Mouse (Mus musculus) kidney, embryonic 14.5 days (tissue): ENCODE measurements around the gene Pttg1. TPM values are rescaled to one million over a fixed set of nuclear protein-coding genes. Genes with fewer than 3 reads are reported as not detected.

Experiments used
- ATAC-seq: fragments of 200-750 bp; cut with Nextera tagmentation; 2 replicates; pipeline ENCODE4 v1.8.0; 2017; ENCODE audit warnings: moderate number of reproducible peaks, mild to moderate bottlenecking, moderate TSS enrichment, moderate library complexity; ENCODE audit not compliant: low FRiP score, low TSS enrichment
- H3K27ac ChIP-seq: fragments of 300-500 bp; sonication (generic); 2 replicates; pipeline ENCODE4 v1.5.1; 2014; ENCODE audit warnings: low read depth, mild to moderate bottlenecking, low read length, moderate library complexity, mixed read lengths
- H3K27me3 ChIP-seq: fragments of 300-500 bp; sonication (generic); 2 replicates; pipeline ENCODE4 v1.6.1; 2014; ENCODE audit warnings: mild to moderate bottlenecking, low read length; ENCODE audit not compliant: control insufficient read depth, insufficient read depth
- H3K36me3 ChIP-seq: fragments of 300-500 bp; sonication (generic); 2 replicates; pipeline ENCODE4 v1.6.1; 2014; ENCODE audit warnings: low read length, mixed read lengths; ENCODE audit not compliant: control insufficient read depth, insufficient read depth
- H3K4me1 ChIP-seq: fragments of 300-500 bp; sonication (generic); 2 replicates; pipeline ENCODE4 v1.6.1; 2014; ENCODE audit warnings: low read length, mixed read lengths; ENCODE audit not compliant: control insufficient read depth, insufficient read depth
- H3K4me2 ChIP-seq: fragments of 300-500 bp; sonication (generic); replicated peaks from 2 replicates; pipeline ENCODE4 v1.6.1; 2014; ENCODE audit warnings: low read depth, mild to moderate bottlenecking, low read length
- H3K4me3 ChIP-seq: fragments of 300-500 bp; sonication (generic); 2 replicates; pipeline ENCODE4 v1.5.1; 2014; ENCODE audit warnings: mild to moderate bottlenecking, low read length
- H3K9ac ChIP-seq: fragments of 300-500 bp; sonication (generic); 2 replicates; pipeline ENCODE4 v1.6.1; 2014; ENCODE audit warnings: low read depth, mild to moderate bottlenecking, low read length, moderate library complexity
- H3K9me3 ChIP-seq: fragments of 300-500 bp; sonication (generic); 2 replicates; pipeline ENCODE4 v1.6.1; 2016; ENCODE audit warnings: low read length; ENCODE audit not compliant: control insufficient read depth
- WGBS: fragments of 180-500 bp; shearing (Covaris S2); extraction: QIAGEN DNeasy Blood & Tissue Kit; methylation state at CpG from one replicate; pipeline ENCODE4 v1.1.7; 2014; 5-methylcytosine and 5-hydroxymethylcytosine counted together
- polyA plus RNA-seq: library from polyadenylated mRNA; unstranded; fragments of >200 nt; fragmentation: Nextera tagmentation; extraction: Ambion mirVana; gene quantifications from 2 replicates; pipeline ENCODE4 v1.2.1, GENCODE M21; 2014

The Pttg1 gene
- polyA plus RNA-seq, 1 experiment from 2014 or later, result 105 TPM

DNA sequence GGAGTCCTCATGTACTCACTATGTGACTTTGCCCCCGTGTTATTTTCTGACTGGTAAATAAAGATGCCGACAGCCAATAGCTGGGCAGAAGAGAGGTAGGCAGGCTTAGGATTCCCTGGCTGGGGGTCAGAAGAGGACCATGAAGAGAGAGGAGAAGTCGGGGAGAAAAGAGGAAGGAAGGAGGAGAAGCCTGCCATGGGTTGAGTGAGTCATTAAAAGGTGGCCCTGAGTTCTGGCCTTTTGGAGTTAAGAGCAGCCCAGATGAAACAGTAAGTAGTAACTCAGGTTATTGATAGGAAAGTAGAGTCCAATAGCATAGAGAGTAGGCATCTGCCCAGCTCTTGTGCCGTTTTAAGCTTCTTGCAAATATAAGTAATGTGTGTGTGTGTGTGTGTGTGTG is 25.3 kb upstream of the Pttg1 start:
- ATAC-seq, result no peak
- 66% methylated on average over 4 of the region's 4 CpGs for WGBS

DNA sequence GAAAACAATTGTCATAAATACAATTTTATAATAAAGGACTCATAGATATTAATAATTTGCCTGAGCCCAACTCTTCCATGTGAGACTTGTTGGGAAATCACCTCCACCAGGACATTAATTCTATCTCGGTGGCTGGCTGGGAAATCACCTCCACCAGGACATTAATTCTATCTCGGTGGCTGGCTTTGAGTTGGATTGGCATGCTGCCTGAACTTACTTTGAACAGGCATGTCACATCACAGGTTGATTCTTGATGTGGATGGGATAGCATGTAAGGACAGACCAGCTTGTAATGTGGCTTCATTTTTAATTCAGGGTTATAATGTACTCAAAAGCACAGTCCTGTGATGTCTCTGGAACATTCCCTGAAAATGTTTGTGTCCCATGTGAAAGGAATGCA is 23.9 kb upstream of the Pttg1 start:
- no peak overlapping the region for H3K27ac ChIP-seq
- no peaks in the 10 kb centered on the region for H3K4me1 ChIP-seq
- 84% methylated on average over 2 of the region's 2 CpGs for WGBS
- no peak for ATAC-seq
- no peak overlapping the region for H3K4me2 ChIP-seq
- no peak overlapping the region for H3K4me3 ChIP-seq
- H3K27me3 ChIP-seq, result no peaks in the 10 kb centered on the region
- peaks cover 28% of the 10 kb centered on the region for H3K36me3 ChIP-seq
- no peak overlapping the region for H3K9ac ChIP-seq
- H3K9me3 ChIP-seq, result no peaks in the 10 kb centered on the region

More for the DNA sequence above, 25.3 kb upstream of the Pttg1 start:
- H3K9me3 ChIP-seq, result no peaks in the 10 kb centered on the region
- peaks cover 14% of the 10 kb centered on the region for H3K36me3 ChIP-seq
- no peak overlapping the region for H3K27ac ChIP-seq
- no peak overlapping the region for H3K9ac ChIP-seq
- H3K27me3 ChIP-seq, result no peaks in the 10 kb centered on the region
- no peaks in the 10 kb centered on the region for H3K4me1 ChIP-seq
- no peak overlapping the region for H3K4me2 ChIP-seq
- no peak overlapping the region for H3K4me3 ChIP-seq

DNA sequence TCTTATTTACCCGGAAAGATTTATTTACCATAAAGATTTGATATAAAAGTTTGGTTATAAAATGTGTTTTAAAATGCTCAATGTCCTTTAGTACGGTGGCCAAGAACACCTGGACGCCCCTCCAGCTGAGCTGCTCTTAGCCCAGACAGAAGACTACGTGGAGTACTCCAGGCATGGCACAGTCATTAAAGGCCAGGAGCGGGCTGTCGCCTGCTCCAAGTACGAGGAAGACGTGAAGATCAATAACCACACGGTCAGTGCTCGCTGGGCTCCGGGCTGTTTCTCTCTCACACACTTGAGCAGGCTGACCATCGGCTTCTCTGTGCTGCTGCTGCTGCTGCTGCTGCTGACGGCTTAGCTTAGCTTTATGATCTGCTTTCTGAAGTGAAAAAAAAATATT is 17.1 kb upstream of the Pttg1 start:
- Histone ChIP-seq H3K9me3 (no peaks in the 10 kb centered on the region), H3K36me3 (peaks cover 96% of the 10 kb centered on the region), H3K4me1 (no peaks in the 10 kb centered on the region), H3K27ac (no peak overlapping the region), H3K4me2 (no peak overlapping the region), H3K9ac (no peak overlapping the region), H3K4me3 (no peak overlapping the region), H3K27me3 (no peaks in the 10 kb centered on the region)
- ATAC-seq, result no peak
- WGBS, result 93% methylated on average over 13 of the region's 13 CpGs

DNA sequence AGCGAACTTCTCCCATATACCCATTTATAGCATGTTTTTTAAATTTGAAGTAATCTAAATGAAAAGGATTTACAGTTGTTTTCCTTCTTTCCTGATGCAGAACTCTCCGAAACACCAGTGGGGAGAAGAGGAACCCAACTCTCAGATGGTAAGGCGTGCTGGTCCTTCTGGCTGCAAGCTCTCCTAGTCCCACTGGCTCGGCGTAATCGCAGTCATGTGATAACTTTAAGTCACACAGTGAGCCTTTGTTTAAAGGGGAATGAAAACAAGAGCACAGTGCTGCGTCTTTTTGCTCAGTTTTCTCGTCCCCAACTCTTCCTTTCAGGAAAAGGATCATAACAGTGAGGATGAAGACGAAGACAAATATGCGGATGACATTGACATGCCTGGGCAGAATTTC is 15.1 kb upstream of the Pttg1 start:
- WGBS, result 94% methylated on average over 10 of the region's 10 CpGs
- Histone ChIP-seq H3K4me1 (no peaks in the 10 kb centered on the region), H3K4me3 (no peak overlapping the region), H3K9me3 (no peaks in the 10 kb centered on the region), H3K36me3 (peaks cover 91% of the 10 kb centered on the region), H3K4me2 (no peak overlapping the region), H3K27ac (no peak overlapping the region), H3K27me3 (no peaks in the 10 kb centered on the region), H3K9ac (no peak overlapping the region)
- ATAC-seq, result no peak

DNA sequence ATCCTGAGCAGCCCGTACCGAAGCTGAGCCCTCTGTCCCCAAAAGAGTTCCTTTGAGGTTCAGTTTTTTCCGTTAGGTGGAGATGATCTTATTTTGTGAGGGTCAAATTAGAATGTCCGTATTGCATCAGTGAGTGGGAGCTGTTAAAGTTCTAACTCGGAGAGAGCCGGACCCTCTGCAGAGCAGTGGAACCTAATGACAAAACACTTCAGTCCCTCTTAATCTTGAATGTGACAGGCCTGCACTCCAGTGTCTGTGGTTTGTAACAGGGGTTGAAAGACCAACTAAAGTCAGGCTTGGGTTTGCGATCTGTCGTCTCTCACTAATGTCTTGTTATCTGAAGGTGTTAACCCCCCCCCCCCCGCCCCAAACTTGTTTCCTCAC is 8.0 kb upstream of the Pttg1 start:
- under 1% methylated on average over 9 of the region's 9 CpGs for WGBS
- peak overlapping the region; percentile 69 for H3K4me3 ChIP-seq
- no peaks in the 10 kb centered on the region for H3K27me3 ChIP-seq
- H3K9me3 ChIP-seq, result no peaks in the 10 kb centered on the region
- peaks cover 20% of the 10 kb centered on the region for H3K36me3 ChIP-seq
- peaks cover 7% of the 10 kb centered on the region; the same call in 1 of the 2 replicates for H3K4me1 ChIP-seq
- no peak overlapping the region for H3K27ac ChIP-seq
- H3K9ac ChIP-seq, result peak overlapping the region; percentile 75
- ATAC-seq, result peak; percentile 51
- peak overlapping the region; percentile 78 for H3K4me2 ChIP-seq

DNA sequence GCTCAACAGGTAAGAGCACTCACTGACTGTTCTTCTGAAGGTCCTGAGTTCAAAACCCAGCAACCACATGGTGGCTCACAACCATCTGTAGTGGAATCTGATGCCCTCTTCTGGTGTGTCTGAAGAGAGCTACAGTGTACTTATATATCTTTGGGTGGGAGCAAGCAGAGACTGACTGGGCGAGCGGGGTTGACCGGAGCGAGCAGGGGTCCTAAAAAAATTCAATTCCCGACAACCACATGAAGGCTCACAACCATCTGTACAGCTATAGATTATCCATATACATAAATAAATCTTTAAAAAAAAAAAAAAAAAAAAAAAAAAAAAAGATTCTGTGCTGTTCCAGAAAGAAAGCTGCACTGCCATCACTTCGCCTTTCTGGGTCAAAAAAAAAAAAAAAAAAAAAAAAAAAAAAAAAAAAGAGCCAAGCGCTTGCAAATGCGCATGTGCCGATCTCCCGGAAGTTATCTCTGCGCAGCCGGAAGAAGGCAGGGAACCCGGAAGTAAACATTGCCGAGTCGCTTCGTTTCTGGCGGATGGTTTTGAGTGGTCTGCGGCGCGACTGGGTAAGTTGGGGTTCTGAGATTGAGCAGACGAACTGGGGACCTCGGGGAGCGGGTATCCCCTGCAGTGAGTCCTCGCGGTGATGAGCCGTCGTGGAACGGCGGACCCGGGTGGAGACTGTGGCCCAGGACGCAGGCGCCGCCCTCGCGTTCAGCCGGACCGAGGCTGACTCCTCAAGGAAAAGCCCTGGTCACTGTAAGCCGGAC is 7.4 kb upstream of the Pttg1 start, which contains the start of gene Slu7:
Gene Slu7 (plus strand): TSS at position 491 of the 770 bp plus-strand sequence.
- H3K9me3 ChIP-seq, result no peaks in the 10 kb centered on the region
- peaks cover 7% of the 10 kb centered on the region; the same call in 1 of the 2 replicates for H3K4me1 ChIP-seq
- H3K27me3 ChIP-seq, result no peaks in the 10 kb centered on the region
- H3K27ac ChIP-seq, result no peak within 1 kb of the TSS
- ATAC-seq, result peak; percentile 88
- H3K9ac ChIP-seq, result peak within 1 kb of the TSS; percentile 75
- peaks cover 14% of the 10 kb centered on the region for H3K36me3 ChIP-seq
- peak within 1 kb of the TSS; percentile 69 for H3K4me3 ChIP-seq
- 8% methylated on average over 38 of the region's 38 CpGs for WGBS
- peak within 1 kb of the TSS; percentile 78 for H3K4me2 ChIP-seq

DNA sequence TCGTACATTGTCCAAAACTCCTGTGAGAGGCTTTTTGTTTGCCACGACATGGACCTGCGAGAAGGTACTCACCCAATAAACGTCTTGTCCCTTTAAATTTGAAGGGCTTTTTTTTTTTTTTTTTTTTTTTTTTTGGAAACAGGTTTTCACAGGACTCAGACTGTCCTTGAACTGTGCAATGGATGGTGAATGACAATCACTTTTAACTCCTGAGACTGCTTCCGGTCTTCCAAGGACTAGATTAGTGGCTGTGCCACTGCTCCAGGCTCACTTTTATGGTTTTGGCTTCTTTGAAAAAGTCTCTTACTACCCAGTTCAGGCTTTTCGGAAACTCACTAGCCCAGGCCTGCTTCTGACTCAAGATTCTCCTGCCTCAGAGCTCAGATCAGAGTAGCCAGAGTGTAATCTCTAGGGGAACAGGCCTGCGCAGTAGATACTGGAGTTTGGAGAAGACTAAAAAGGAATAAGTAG is 398 bp upstream of the Pttg1 start:
- H3K4me1 ChIP-seq, result 0 out of 2 replicates have a peak, but pooled peaks cover 6% of the 10 kb centered on the region
- H3K4me2 ChIP-seq, result peak overlapping the region; percentile 46
- H3K27me3 ChIP-seq, result no peaks in the 10 kb centered on the region
- H3K9ac ChIP-seq, result peak overlapping the region; percentile 28; the same call in 1 of the 2 replicates
- H3K27ac ChIP-seq, result peak overlapping the region; percentile 47; the same call in 1 of the 2 replicates
- peak; percentile 48; the same call in 1 of the 2 replicates for ATAC-seq
- no peaks in the 10 kb centered on the region for H3K36me3 ChIP-seq
- H3K4me3 ChIP-seq, result peak overlapping the region; percentile 59
- H3K9me3 ChIP-seq, result no peaks in the 10 kb centered on the region
- 14% methylated on average over 7 of the region's 7 CpGs for WGBS

DNA sequence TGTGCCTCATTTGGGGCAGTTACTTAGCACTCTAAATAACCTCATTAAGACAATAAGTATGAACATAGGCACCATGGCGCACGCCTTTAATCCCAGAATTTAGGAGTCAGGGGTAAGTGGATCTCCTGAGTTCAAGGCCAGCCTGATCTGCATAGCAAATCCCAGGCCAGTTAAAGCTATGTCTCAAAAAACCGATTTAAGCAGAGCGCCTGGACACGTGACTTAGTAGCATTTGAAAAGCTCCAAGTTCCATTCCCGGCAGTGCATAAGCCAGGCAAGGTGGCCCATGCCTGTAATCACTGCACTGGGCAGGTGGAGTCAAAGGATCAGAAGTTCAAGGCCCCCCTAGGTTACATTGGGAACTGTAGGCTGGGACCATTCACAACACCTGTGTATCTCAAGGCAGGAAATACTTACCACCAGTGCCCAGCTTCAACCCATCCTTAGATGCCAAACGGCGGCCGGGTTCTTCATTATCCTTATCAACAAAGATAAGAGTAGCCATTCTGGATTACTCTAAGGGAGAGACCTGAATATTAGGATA is 813 bp downstream of the Pttg1 start:
- peak overlapping the region; percentile 59; the same call in 1 of the 2 replicates for H3K4me3 ChIP-seq
- peak overlapping the region; percentile 69; the same call in 1 of the 2 replicates for H3K9ac ChIP-seq
- H3K4me2 ChIP-seq, result peak overlapping the region; percentile 46
- no peaks in the 10 kb centered on the region for H3K9me3 ChIP-seq
- 0 out of 2 replicates have a peak, but pooled peaks cover 6% of the 10 kb centered on the region for H3K4me1 ChIP-seq
- no peaks in the 10 kb centered on the region for H3K27me3 ChIP-seq
- no peak overlapping the region for H3K27ac ChIP-seq
- 92% methylated on average over 9 of the region's 9 CpGs for WGBS
- no peaks in the 10 kb centered on the region for H3K36me3 ChIP-seq
- peak; percentile 48 for ATAC-seq

DNA sequence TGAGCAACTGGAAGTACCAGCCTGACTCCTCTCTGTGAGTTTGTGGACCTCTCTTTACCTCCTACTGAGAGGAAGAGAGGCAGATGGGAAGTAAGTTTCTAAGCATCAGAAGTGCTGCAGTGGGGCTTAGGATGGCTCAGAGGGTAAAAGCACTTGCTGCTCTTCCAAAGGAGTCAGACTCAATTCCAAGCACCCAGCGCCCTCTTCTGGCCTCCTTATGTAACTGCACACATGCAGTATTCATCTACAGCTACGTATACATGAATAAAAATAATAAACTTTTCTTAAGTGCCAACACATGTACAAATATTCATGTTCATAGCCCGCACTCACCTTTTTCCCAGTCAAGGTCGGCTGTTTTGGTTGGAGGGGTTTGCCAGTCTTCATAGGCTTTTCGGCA is 1.7 kb downstream of the Pttg1 start:
- Histone ChIP-seq H3K27ac (no peak overlapping the region), H3K9me3 (no peaks in the 10 kb centered on the region), H3K4me2 (no peak overlapping the region), H3K27me3 (no peaks in the 10 kb centered on the region), H3K4me3 (no peak overlapping the region), H3K4me1 (0 out of 2 replicates have a peak, but pooled peaks cover 6% of the 10 kb centered on the region), H3K9ac (no peak overlapping the region), H3K36me3 (no peaks in the 10 kb centered on the region)
- WGBS, result 74% methylated on average over 5 of the region's 5 CpGs
- ATAC-seq, result no peak
